Mouse (Mus musculus) spleen, embryonic (tissue): ENCODE data around the gene Ugt1a10.
"Not testable (repeated sequence)": the region's sequence is repeated elsewhere in the genome, so short reads cannot be mapped to it uniquely, and the experiment has no call there.

Source experiments
- CTCF ChIA-PET: fragments of 350-600 bp; sonication (Branson Sonifier 250); formaldehyde crosslinking; loops from one replicate; lab custom pipeline; 2022; lab: Charles Lee

The Ugt1a10 gene

DNA sequence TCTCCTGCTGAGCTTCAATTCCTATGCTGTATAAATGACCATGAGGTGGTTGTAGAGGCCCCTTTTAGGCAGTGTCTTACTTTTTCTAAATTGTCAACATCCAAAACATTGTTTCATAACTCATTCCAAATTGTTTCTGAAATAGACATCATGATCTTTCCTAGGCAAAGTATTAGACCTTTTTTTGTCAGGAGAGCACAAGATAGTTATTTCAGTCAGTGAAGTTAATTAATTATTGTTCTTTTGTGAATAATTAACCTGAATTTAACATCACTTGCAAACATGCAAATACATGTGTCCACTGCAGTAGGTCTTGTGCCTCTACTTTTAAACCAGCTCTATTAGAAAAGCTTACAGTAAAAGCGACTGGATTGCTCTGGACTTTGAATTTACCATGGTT lies at the start of gene Ugt1a10:
Gene Ugt1a10, plus strand, starts transcription at position 301 of the 400 bp plus-strand sequence.
- CTCF ChIA-PET, result no interaction called here

DNA sequence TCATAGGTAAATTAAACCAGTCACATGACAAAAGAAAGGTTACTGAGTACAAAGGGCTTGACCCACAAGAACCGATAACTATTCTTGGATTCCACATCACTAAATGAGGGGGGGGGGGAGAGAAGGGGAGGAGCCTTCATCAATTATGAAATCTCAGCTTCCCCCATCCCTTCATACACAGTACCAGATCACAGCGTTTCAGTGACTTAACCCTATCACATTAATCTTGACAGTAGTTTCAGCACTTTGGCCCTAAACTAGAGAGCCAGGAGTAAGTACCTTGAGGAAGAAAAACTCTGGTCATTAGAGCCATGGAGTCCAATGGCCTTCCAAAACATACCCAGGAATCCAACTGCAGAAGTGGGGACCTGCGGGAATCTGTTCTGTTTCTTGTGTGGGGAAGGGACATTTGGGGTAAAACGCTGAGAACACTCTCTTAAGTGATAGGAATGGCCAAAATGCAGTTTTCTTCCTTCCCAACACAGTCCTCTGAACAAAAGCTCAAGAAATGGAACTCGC lies 47.4 kb upstream of the Ugt1a10 start:
- CTCF ChIA-PET, result no interaction called here

DNA sequence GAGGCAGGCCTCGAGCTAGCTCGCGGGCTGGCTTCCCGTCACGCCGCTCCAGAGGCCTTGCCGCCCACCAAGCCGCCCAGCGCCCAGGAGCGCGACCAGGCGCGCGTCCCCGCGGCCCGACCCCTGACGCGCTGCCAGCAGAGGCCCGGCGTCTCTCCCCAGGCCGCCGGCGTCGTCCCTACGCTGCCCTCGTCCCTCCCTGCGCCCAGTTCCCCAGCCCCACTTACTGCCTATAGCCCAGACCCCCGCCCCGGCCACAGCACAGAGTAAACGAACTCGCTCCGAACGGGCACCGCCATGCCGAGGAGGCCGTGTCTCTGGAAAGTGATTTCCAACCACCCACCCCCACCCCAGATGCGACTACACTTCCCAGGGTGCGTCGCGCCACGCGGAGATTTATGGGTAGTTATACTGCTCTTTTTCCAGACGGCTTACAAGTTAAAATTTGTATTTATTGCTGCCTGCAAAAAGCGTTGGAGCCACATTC lies 46.9 kb upstream of the Ugt1a10 start, which contains the start of gene Usp40:
Gene Usp40, minus strand, starts transcription at position 341 of the 487 bp plus-strand sequence.
- CTCF ChIA-PET, result no interaction called here

DNA sequence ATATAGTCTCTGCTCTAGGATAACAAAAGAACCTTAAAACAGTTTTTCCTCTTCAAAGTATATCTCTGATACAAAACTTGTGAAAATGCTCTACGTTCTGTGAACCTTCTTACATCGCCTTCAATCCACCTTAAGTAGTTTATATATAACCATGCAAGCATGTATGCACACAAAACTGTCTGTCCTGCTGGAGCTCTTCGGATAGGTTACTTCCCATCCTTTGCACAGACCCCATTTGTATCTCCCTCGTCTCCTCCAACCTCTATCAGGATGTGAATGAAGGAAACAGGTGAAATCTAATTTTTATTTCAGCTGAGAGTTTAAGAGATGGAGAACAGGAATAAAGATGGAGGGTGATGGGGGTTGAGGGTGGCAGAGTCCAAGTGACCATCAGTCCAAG lies 46.5 kb upstream of the Ugt1a10 start:
- CTCF ChIA-PET, result interaction anchor here (0.7 kb wide), 1 partner anchor 859 kb away, joined by 4 read pairs; no protein-coding TSS in a partner anchor

DNA sequence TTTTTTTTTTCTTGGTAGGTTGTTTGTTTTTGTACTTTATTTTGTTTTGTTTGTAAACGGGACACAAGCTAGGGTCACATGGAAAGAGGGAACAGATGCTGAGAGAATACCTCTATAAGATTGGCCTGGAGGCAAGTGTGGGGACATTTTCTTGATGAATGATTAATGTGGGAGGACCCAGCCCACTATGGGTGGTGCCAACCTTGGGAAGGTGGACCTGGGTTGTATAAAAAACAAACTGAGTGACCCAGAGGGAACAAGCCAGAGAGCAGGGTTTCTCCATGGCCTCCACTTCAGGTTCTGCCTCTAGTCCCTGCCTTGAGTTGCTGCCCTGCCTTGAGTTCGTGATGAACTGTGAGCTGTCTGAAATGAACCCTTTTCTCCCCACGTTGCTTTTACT lies 45.7 kb upstream of the Ugt1a10 start:
- CTCF ChIA-PET, result interaction anchor here (0.7 kb wide), 1 partner anchor 860 kb away, joined by 4 read pairs; no protein-coding TSS in a partner anchor

DNA sequence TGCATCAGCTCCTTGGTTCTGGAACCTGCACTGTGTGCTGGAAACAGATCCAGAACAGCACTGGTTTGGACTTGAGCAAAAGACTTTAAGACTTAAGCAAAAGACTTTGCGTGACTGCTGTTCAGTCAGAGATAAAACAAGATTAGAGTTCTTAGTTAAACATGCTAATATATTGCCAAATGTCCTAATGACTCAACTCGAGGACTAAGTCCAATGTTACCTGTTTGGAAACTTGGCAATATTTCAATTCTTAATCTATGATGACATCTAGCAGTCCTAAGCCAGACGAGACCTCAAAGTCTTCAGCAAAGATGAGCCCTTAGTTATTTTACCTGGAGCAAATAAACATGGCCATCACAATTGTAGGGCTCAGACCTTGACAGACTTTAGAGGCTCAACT lies 41.5 kb upstream of the Ugt1a10 start:
- CTCF ChIA-PET, result no interaction called here

DNA sequence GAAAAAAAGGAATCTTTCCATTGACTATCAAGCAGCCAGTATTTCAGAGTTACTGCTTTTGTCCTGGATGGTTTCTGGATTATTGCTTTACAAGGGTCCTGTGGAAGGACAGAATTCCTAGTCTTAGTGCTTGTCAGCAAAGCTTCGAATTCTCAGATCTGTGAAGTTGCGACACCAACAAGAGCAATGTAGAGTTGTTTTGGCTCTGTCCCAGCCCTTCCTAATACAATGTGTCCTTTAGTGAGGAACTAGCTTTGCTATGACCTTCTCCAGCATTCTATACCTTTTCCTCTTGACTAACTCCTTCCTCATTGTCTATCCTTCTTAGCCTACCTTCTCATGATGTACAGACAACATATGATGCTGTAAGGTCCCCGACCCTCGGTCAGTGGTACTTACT lies 41.0 kb upstream of the Ugt1a10 start:
- CTCF ChIA-PET, result no interaction called here

DNA sequence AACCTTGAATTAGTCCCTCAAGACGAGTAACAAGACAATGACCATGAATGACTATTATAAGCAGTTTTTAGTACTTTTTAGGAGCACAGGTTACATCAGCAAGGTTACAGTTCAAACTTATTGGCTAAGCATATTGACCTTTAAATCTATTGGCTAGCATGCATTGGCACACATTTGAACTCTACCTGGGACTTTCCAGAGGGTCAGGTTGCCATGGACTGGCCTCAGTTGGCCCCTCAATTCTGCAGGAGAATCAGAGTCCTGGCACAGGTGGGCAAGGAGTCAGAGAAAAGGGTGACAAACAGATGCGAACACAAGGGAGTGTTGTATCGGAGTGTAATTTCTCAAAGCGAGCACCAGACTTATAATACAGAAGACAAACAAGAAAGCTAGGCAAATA lies 40.5 kb upstream of the Ugt1a10 start:
- CTCF ChIA-PET, result no interaction called here

DNA sequence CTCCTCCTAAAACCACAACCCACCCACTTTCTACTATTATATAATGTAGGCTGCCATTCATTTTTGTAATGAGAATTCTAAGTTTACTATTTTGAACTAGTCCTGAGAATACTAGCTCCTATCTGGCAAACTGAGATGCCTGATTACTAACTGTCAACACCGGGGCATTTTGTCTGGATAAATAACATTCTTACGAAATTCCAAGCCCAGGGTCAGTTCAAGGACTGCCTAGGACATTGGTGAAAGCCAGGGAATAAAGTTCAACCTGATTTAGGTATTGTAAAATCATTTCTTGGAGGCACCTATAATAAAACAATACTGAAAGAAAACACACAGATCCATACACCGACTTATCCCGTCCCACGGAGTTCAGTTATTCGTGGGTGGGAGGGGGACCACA lies 39.8 kb upstream of the Ugt1a10 start:
- CTCF ChIA-PET, result no interaction called here

DNA sequence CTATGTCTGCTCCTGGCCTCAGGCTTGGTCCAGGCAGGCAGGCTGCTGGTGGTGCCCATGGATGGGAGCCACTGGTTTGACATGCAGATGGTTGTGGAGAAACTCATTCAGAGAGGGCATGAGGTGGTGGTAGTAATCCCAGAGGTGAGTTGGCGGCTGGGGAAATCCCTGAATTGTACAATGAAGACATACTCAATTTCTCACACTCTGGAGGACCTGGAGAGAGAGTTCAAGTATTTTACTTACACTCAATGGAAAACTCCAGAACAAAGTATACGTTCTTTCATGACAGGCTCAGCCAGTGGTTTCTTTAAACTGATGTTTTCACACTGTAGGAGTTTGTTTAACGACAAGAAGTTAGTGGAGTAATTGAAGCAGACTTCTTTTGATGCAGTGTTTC lies 29.9 kb upstream of the Ugt1a10 start:
- CTCF ChIA-PET, result not testable (repeated sequence)

DNA sequence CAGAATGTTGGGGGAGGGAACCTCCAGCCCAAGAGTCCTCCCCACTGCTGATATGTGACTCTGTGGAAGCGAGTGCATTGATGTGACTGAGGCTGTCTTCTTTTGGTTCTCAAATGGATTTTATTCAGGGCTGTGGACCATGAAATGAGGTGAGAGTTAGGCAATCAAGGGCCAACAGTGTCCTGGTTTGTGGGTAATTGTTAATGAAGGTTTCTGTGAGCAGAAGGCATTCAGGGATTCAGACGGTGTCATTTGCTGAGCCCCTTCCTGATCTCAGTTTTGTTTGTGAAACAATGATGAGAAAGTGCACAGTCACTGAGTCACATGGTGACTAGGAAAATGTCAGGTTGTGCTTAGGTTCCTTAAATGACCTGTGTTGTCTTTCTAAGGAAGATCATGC lies 12.1 kb upstream of the Ugt1a10 start:
- CTCF ChIA-PET, result not testable (repeated sequence)

DNA sequence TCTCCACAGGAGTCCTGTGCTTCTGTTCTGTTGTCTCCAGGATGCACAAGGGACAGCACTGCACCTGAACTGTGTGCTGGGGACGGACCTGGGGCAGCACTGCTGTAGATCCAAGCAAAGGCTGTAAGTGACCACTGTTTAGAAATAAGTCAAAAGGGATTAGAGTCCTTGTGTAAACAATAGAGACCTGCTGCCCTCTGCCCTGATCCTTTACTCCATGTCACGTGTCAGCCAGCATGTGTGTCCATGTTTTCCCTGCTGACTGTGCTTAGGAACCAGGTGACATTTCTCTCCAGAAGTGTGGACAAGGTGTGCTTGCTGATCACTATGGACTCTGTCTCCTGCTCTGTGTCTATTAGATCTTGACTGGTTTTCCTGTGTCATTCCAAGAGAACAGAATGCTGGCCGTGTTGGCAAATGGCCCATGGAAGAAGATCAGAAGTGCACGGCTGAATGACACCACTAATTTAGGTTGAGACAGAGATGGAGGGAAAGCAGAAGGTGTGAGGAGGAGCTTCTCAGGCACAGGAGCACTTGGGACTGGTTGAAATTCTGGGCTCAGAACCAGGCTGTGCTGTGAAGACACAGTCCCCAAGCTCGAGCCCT lies 10.3 kb upstream of the Ugt1a10 start:
- CTCF ChIA-PET, result not testable (repeated sequence)

DNA sequence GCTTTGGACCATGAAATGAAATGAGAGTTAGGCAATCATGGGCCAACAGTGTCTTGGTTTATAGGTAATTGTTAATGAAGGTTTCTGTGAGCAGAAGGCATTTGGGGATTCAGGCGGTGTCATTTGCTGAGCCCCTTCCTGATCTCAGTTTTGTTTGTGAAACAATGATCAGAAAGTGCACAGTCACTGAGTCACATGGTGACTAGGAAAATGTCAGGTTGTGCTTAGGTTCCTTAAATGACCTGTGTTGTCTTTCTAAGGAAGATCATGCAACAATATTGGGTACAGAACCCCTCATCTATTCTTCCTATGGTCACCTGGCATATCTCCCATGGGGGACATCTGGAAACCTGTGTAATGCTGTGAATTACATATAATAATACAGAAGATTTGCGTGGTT lies 7.8 kb upstream of the Ugt1a10 start:
- CTCF ChIA-PET, result not testable (repeated sequence)

DNA sequence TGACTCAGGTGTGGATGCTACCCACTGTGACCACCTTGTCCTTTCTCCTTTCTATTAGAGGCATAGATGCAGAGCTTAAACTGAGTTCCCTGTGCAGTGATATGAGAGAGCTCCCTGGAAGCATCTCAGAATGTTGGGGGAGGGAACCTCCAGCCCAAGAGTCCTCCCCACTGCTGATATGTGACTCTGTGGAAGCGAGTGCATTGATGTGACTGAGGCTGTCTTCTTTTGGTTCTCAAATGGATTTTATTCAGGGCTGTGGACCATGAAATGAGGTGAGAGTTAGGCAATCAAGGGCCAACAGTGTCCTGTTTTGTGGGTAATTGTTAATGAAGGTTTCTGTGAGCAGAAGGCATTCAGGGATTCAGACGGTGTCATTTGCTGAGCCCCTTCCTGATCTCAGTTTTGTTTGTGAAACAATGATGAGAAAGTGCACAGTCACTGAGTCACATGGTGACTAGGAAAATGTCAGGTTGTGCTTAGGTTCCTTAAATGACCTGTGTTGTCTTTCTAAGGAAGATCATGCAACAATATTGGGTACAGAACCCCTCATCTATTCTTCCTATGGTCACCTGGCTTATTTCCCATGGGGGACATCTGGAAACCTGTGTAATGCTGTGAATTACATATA lies 11.4 kb downstream of the Ugt1a10 start:
- CTCF ChIA-PET, result not testable (repeated sequence)

DNA sequence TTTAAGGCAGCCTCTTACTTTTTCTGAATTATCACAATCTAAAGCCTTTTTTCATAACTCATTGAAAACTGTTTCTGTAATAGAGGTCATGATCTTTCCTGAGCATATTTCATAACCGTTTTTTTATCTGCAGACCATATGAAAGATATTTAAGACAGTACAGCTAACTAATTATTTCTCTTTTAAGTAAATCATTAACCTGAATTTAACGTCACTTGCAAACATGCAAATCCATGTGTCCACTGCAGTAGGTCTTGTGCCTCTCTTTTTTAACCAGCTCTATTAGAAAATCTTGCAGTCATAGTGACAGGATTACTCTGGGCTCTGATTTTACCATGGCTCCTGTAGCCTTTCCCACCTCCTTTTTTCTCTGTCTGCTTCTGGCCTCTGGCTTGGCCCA lies 15.3 kb downstream of the Ugt1a10 start, which contains the start of gene Ugt1a9:
Gene Ugt1a9, plus strand, starts transcription at position 306 of the 400 bp plus-strand sequence.
- CTCF ChIA-PET, result no interaction called here

DNA sequence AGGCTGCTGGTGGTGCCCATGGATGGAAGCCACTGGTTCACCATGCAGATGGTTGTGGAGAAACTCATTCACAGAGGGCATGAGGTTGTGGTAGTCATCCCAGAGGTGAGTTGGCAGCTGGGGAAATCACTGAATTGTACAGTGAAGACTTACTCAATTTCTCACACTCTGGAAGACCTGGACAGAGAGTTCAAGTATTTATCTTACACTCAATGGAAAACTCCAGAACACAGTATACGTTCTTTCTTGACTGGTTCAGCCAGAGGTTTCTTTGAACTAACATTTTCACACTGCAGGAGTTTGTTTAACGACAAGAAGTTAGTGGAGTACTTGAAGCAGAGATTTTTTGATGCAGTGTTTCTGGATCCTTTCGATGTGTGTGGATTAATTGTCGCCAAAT lies 15.7 kb downstream of the Ugt1a10 start:
- CTCF ChIA-PET, result no interaction called here

DNA sequence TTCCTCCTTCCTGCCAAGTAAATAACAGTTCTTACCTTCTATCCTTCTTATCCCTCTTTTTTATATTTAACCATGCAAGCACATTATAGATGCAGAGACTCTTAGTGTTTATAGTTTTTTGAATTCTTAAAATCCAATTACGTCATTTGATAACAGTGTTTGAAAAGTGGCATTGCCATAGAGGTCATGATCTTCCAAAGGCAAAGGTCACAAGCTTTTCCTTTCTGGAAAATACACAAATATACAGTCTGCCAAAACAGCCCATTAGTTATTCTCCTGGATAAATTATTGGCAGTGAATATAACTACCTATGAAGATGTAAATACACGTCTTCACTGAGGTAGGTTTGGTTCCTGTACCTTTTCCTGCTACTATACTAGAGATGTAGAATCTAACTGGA lies 19.3 kb downstream of the Ugt1a10 start:
- CTCF ChIA-PET, result no interaction called here

DNA sequence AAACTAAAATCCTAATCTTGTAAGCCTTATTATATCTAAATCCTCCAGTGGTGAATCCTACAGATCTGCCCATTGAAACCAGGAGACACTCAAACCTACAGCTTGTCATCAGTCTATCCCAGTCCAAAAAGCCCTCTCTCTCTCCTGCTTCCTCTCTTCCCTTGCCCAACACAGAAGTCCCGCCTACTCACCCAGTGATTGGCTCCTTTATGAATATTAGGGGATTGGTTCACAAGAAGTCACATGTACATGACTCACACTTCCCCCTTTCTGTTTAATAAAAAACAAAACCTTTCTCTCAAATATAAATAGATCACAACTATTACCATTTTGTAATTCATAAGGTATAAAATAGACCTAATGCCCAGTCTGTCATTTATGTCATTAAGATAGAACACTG lies 21.9 kb downstream of the Ugt1a10 start:
- CTCF ChIA-PET, result no interaction called here

DNA sequence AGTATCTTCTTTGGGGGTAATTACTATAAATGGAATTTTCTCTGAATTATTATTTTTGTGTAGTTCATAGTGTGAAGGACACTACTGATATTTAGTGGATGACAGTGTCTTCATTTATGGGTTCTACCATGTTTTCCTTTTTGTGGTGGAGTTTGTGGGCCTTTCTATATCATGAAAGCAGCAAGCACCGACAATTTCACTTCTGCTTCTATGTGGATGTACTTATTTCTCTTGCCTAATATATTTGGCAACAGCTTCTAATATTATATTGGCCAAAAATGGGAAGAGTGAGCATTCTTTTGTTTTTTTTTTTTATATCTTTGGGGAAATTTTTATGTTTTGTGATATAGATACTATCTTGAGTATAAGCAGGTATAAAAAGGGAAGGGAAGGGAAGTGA lies 26.5 kb downstream of the Ugt1a10 start:
- CTCF ChIA-PET, result no interaction called here

DNA sequence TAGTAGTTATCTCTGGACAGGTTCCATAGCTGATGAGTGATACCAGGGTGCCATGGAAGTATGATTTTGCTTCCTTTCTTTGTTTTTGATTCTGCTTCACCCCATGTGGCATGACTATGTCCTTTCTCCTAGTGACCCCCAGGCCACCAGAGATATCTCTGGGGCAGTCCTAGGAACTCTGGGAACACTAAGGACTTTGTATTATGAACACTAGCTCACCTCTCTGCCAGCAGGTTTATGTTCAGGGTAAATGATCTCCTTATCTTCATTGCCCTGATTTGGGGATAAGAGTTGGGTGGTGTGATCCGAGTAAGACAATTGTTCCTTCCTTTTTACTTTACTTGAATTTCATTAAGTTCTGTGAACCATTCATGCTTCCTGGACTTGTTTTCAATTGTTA lies 30.9 kb downstream of the Ugt1a10 start:
- CTCF ChIA-PET, result no interaction called here

DNA sequence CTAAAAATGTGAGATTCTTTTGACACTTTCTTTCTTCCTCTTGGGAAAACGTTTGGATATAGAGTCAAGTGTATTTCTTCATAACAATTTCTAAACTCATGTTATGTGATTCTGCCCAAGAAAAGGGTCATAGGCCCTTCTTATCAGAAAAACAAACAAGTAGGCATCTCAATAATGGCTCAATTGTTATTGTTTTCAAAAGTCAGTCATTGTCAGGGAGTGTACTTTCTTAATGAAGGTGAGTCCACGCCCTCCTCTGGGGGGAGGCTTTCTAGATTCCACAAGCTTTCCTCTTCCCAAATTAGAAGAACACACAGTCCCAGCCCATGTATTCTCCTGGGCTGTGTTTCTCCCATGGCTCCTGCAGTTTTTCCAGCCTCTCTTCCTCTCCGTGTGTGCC lies 32.3 kb downstream of the Ugt1a10 start, which contains the start of gene Ugt1a8:
Gene Ugt1a8, plus strand, starts transcription at position 301 of the 400 bp plus-strand sequence.
- CTCF ChIA-PET, result no interaction called here

DNA sequence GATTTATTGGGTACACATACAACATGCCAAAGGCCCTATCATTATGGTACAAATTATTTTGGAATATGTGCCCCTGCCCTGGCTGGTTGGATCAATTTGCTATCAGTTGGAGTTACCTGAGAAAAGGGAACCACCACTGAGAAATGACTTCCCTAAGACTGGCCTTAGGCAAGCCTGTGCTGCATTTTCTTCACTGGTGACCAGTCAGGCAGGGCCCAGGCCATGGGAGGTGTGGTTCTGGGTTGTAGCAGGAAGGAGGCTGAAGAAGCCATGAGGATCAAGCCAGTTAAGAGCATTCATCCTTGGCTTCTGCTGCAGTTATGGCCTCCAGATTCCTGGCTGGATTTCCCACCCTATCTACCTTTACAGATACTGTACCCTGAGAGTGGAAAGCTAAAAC lies 37.2 kb downstream of the Ugt1a10 start:
- CTCF ChIA-PET, result no interaction called here

DNA sequence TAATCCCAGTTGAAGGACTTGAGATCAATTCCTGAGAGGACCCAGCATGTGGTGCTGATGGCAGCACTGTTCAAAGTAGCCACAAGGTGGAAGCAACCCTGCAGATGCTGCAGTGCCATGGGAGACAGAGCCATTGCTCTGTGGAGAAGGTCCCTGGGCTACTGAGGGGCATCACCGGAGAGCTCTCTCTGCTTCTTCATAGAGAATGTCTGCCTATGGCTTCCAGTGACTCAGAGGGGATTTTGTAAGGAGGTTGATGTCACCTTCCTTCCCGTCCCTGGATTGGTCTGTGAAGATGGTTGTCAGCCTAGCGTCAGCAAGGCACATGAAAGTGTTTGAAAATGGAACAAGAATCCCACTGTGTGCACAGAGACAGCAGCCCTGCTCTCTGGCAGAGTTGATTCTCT lies 39.1 kb downstream of the Ugt1a10 start:
- CTCF ChIA-PET, result not testable (repeated sequence)
